Mouse (Mus musculus): ENCODE data around the gene Tle2. TPM values are rescaled to one million over a fixed set of nuclear protein-coding genes. Genes with fewer than 3 reads are reported as not detected.

Gene Tle2
- total RNA-seq, 2 experiments from 2014 or later = not detected

GRCm38 (mm10) chr10:81551597-81552102 is 22.7 kb upstream of the Tle2 start:
- peak; percentile 79 for ATAC-seq (replicated peaks; ENCODE audit: low FRiP score, poor library complexity, severe bottlenecking)

GRCm38 (mm10) chr10:81553232-81553631 is 21.1 kb upstream of the Tle2 start:
- ATAC-seq (replicated peaks; ENCODE audit: low FRiP score, poor library complexity, severe bottlenecking) = no peak

GRCm38 (mm10) chr10:81553807-81554755 is 20.3 kb upstream of the Tle2 start:
- no peak for ATAC-seq (replicated peaks; ENCODE audit: low FRiP score, poor library complexity, severe bottlenecking)

GRCm38 (mm10) chr10:81556282-81556681 is 18.1 kb upstream of the Tle2 start:
- ATAC-seq (replicated peaks; ENCODE audit: low FRiP score, poor library complexity, severe bottlenecking) = no peak

GRCm38 (mm10) chr10:81557491-81557890 is 16.9 kb upstream of the Tle2 start:
- ATAC-seq (replicated peaks; ENCODE audit: low FRiP score, poor library complexity, severe bottlenecking) = no peak

GRCm38 (mm10) chr10:81559163-81559626 is 15.2 kb upstream of the Tle2 start, which contains the start of gene Aes:
Gene Aes (plus strand): TSS chr10:81559488.
- peak; percentile 71 for ATAC-seq (replicated peaks; ENCODE audit: low FRiP score, poor library complexity, severe bottlenecking)

GRCm38 (mm10) chr10:81559627-81560539 is 14.5 kb upstream of the Tle2 start:
- ATAC-seq (replicated peaks; ENCODE audit: low FRiP score, poor library complexity, severe bottlenecking) = peak; percentile 32; the same call in 1 of the 2 replicates

GRCm38 (mm10) chr10:81560719-81561459 is 13.5 kb upstream of the Tle2 start:
- ATAC-seq (replicated peaks; ENCODE audit: low FRiP score, poor library complexity, severe bottlenecking) = 0 out of 2 replicates have a peak, but pooled peaks have one; percentile 13

- no peak for ATAC-seq (replicated peaks; ENCODE audit: low FRiP score, poor library complexity, severe bottlenecking)
Observed at GRCm38 (mm10) chr10:81562411-81562810, 11.9 kb upstream of the Tle2 start.

- no peak for ATAC-seq (replicated peaks; ENCODE audit: low FRiP score, poor library complexity, severe bottlenecking)
Observed at GRCm38 (mm10) chr10:81563481-81563880, 10.9 kb upstream of the Tle2 start.

- ATAC-seq (replicated peaks; ENCODE audit: low FRiP score, poor library complexity, severe bottlenecking) = no peak
Observed at GRCm38 (mm10) chr10:81564216-81564615, 10.1 kb upstream of the Tle2 start.

GRCm38 (mm10) chr10:81564734-81565133 is 9.6 kb upstream of the Tle2 start:
- peak; percentile 63 for ATAC-seq (replicated peaks; ENCODE audit: low FRiP score, poor library complexity, severe bottlenecking)

GRCm38 (mm10) chr10:81565257-81566228 is 8.8 kb upstream of the Tle2 start:
- ATAC-seq (replicated peaks; ENCODE audit: low FRiP score, poor library complexity, severe bottlenecking) = no peak

- no peak for ATAC-seq (replicated peaks; ENCODE audit: low FRiP score, poor library complexity, severe bottlenecking)
Observed at GRCm38 (mm10) chr10:81568381-81569191, 5.8 kb upstream of the Tle2 start.

GRCm38 (mm10) chr10:81569507-81570237 is 4.7 kb upstream of the Tle2 start:
- no peak for ATAC-seq (replicated peaks; ENCODE audit: low FRiP score, poor library complexity, severe bottlenecking)

GRCm38 (mm10) chr10:81570238-81570800 is 4.0 kb upstream of the Tle2 start:
- ATAC-seq (replicated peaks; ENCODE audit: low FRiP score, poor library complexity, severe bottlenecking) = no peak

All from erythroid progenitor cell, adult 5-6 weeks (primary cell).